Mouse (Mus musculus) stomach, postnatal 0 days (tissue): ENCODE results near the gene Ptpn6.

Experiments
- CTCF ChIP-seq: IDR thresholded peaks from 2 replicates; pipeline ENCODE4 v1.5.1; 2016; ENCODE audit warnings: antibody characterized with exemption, low read depth, mild to moderate bottlenecking, moderate library complexity
- EP300 ChIP-seq: optimal IDR thresholded peaks from 2 replicates; pipeline ENCODE3; 2016; ENCODE audit warnings: antibody characterized with exemption

DNA sequence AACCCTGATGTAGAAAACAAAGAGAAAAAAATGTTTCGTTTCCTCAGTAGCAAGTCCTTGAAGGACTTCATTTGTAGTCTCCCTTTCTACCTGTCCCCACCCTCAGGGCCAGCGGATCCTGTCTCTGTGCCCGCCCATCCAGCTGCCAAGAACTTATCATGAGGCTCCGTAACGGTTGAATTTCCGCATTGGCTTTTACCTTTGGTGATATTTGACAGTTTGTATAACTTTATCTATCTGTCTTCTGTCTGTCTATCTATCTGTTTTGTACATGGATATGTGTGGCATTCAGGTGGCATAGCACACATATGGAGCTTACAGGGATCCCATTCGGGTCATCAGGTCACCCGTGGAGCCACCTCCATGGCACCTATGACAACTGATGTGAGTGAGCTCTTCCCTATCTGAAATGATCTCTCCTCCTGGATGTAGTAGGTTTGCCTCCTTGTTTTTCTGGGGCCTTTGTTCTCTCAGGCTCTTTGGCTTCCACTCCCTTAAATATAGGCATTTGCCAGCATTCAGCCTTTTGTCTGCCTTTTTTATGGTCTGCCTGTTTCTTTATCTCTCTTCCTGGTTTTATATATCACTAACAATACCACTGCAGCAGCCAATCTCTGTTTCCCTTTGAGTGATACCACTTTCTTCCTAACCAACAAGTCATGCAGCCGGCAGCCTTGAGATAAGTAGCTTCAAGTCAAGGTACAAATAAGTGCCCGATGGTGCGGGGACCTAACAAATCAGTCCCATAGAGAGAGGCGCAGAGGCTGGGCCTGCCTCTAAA lies 52.7 kb downstream of the Ptpn6 start:
- TF ChIP-seq CTCF: no peak
- TF ChIP-seq EP300: no peak
